ENCODE assay signal across 25 mouse cellular contexts in the genomic region with DNA sequence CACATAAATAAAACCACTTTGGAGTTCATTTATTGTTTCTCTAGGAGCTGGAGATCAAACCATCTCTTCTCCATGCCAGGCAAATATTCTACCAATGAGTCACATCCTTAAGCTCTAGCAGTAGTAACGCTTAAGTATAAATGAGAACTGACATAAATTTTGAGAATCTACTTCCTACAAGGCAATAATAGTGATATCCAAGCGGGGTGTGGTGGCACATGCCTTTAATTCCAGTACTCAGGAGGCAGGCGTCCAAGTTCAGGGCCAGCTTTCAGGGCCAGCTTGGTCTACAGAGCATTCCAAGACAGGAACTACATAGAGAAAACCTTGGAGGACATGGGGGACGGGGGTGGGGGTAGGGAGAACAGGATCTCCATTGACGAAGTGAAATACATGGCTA. TPM values are rescaled to one million over a fixed set of nuclear protein-coding genes. Genes with fewer than 3 reads are reported as not detected.
A peak's percentile ranks its signal among the peaks of the same experiment; 100 is the strongest.
DNase-seq lines count a peak whose midpoint lies in the region; ATAC-seq and TF ChIP-seq lines count a peak whose summit lies in the region.
"Had no signal": no experiment of that assay in that cellular context is flagged by ENCODE, and none has a peak within 500 bp of the region (broad histone marks: within the 10 kb centered on the region; RNA-seq: fewer than 3 reads in every experiment).

No protein-coding gene starts in this region.

- TF ChIP-seq POLR2A in kidney, adult 2 months (IDR thresholded peaks at IDR 0.05; ENCODE audit: low read depth, low read length) = no peak
- TF ChIP-seq POLR2A in lung, adult 2 months (IDR thresholded peaks at IDR 0.05; ENCODE audit: borderline replicate concordance, extremely low read depth, low read depth, low read length) = no peak
- TF ChIP-seq POLR2A in myocyte (IDR thresholded peaks at IDR 0.05; ENCODE audit: insufficient read length, low read depth) = no peak

- no peak for ATAC-seq in kidney, embryonic 16.5 days (ENCODE audit: low FRiP score, low TSS enrichment)
- ATAC-seq in hindbrain, embryonic 13.5 days (ENCODE audit: low FRiP score) = no peak
- ATAC-seq: CD4-positive, CD25-positive, alpha-beta regulatory T cell, adult 4 months; forebrain, embryonic 13.5 days; hindbrain, embryonic 16.5 days; midbrain, embryonic 15.5 days; Patski had no signal

- WGBS in kidney, adult 2 months = 56% methylated on average over 5 of the region's 5 CpGs
- WGBS in kidney, embryonic 16.5 days = 75% methylated on average over 5 of the region's 5 CpGs
- 33% methylated on average over 5 of the region's 5 CpGs for WGBS in lung, adult 2 months
- 96% methylated on average over 5 of the region's 5 CpGs for WGBS in hindbrain, embryonic 13.5 days

- no peak overlapping the region for H3K4me2 ChIP-seq in kidney, embryonic 16.5 days (replicated peaks; ENCODE audit: low read depth, low read length)
- H3K4me2 ChIP-seq in myocyte (ENCODE audit: low read depth) = peak overlapping the region; percentile 67
- H3K4me2 ChIP-seq in hindbrain, embryonic 13.5 days = no peak overlapping the region
- H3K4me2 ChIP-seq: embryonic facial prominence, embryonic 12.5 days; forebrain, embryonic 13.5 days; limb, embryonic 15.5 days; midbrain, embryonic 15.5 days; neural tube, embryonic 13.5 days had no signal

- no peaks in the 10 kb centered on the region for H3K27me3 ChIP-seq in kidney, adult 2 months (replicated peaks; ENCODE audit: control insufficient read depth, insufficient read depth, low read length)
- no peaks in the 10 kb centered on the region for H3K27me3 ChIP-seq in kidney, embryonic 16.5 days (ENCODE audit: insufficient read depth, low read length)
- H3K27me3 ChIP-seq in myocyte (ENCODE audit: control insufficient read depth, insufficient read depth, insufficient read length) = no peaks in the 10 kb centered on the region
- H3K27me3 ChIP-seq in hindbrain, embryonic 13.5 days = no peaks in the 10 kb centered on the region
- H3K27me3 ChIP-seq: embryonic facial prominence, embryonic 12.5 days; forebrain, embryonic 13.5 days; limb, embryonic 15.5 days; midbrain, embryonic 15.5 days; neural tube, embryonic 13.5 days; Patski had no signal

- intact Hi-C loops in left cerebral cortex, postnatal 4 days (cut with DNase I) = no loop called here

- no peaks in the 10 kb centered on the region for H3K9me3 ChIP-seq in kidney, embryonic 16.5 days (ENCODE audit: low read length)
- H3K9me3 ChIP-seq in hindbrain, embryonic 13.5 days = no peaks in the 10 kb centered on the region
- H3K9me3 ChIP-seq: embryonic facial prominence, embryonic 12.5 days; forebrain, embryonic 13.5 days; heart, embryonic 10.5 days; limb, embryonic 15.5 days; midbrain, embryonic 15.5 days; neural tube, embryonic 13.5 days had no signal

- TF ChIP-seq CTCF in kidney, adult 2 months (conservative IDR thresholded peaks at IDR 0.05; ENCODE audit: insufficient read depth, insufficient read length, low read depth, low read length) = no peak
- no peak for TF ChIP-seq CTCF in lung, adult 2 months (IDR thresholded peaks at IDR 0.05; ENCODE audit: insufficient read depth, low read length)

- H3K9ac ChIP-seq in kidney, embryonic 16.5 days (replicated peaks; ENCODE audit: low read length) = no peak overlapping the region
- no peak overlapping the region for H3K9ac ChIP-seq in hindbrain, embryonic 13.5 days
- H3K9ac ChIP-seq: embryonic facial prominence, embryonic 12.5 days; forebrain, embryonic 13.5 days; limb, embryonic 15.5 days; liver, embryonic 14.5 days; midbrain, embryonic 15.5 days; neural tube, embryonic 13.5 days had no signal

- H3ac ChIP-seq in myocyte (ENCODE audit: control insufficient read depth, insufficient read length) = no peak overlapping the region

- peaks cover 5% of the 10 kb centered on the region; the same call in 1 of the 2 replicates for H3K4me1 ChIP-seq in kidney, adult 2 months (ENCODE audit: control insufficient read depth, insufficient read depth, low read length)
- no peaks in the 10 kb centered on the region for H3K4me1 ChIP-seq in kidney, embryonic 16.5 days (ENCODE audit: insufficient read depth, low read length)
- H3K4me1 ChIP-seq in lung, adult 2 months (ENCODE audit: control insufficient read depth, insufficient read depth, low read length) = 0 out of 2 replicates have a peak, but pooled peaks cover 2% of the 10 kb centered on the region
- no peaks in the 10 kb centered on the region for H3K4me1 ChIP-seq in hindbrain, embryonic 13.5 days (replicated peaks)
- H3K4me1 ChIP-seq: embryonic facial prominence, embryonic 12.5 days; forebrain, embryonic 13.5 days; heart, embryonic 10.5 days; limb, embryonic 15.5 days; midbrain, embryonic 15.5 days; neural tube, embryonic 13.5 days had no signal

- H3K79me2 ChIP-seq in myocyte (ENCODE audit: control insufficient read depth, insufficient read depth) = peaks cover 60% of the 10 kb centered on the region

- H3K27ac ChIP-seq in kidney, adult 2 months (ENCODE audit: insufficient read depth, low read depth, low read length) = no peak overlapping the region
- no peak overlapping the region for H3K27ac ChIP-seq in kidney, embryonic 16.5 days (ENCODE audit: low read length)
- no peak overlapping the region for H3K27ac ChIP-seq in hindbrain, embryonic 13.5 days
- H3K27ac ChIP-seq: embryonic facial prominence, embryonic 12.5 days; forebrain, embryonic 13.5 days; heart, embryonic 10.5 days; limb, embryonic 15.5 days; liver, embryonic 14.5 days; midbrain, embryonic 15.5 days; neural tube, embryonic 13.5 days had no signal

- H3K4me3 ChIP-seq in kidney, adult 2 months (ENCODE audit: insufficient read depth, low read depth, low read length) = no peak overlapping the region
- H3K4me3 ChIP-seq in kidney, embryonic 16.5 days (ENCODE audit: low read length) = no peak overlapping the region
- H3K4me3 ChIP-seq in lung, adult 2 months (replicated peaks; ENCODE audit: extremely low read depth, low read depth, low read length) = no peak overlapping the region
- H3K4me3 ChIP-seq in myocyte = no peak overlapping the region
- no peak overlapping the region for H3K4me3 ChIP-seq in hindbrain, embryonic 13.5 days
- H3K4me3 ChIP-seq: embryonic facial prominence, embryonic 12.5 days; erythroblast, embryonic 14.5 days; forebrain, embryonic 13.5 days; heart, embryonic 10.5 days; limb, embryonic 15.5 days; midbrain, embryonic 15.5 days; neural tube, embryonic 13.5 days had no signal

- DNase-seq in kidney, adult 2 months = peak; percentile 42
- DNase-seq in lung, postnatal 14 days = peak; percentile 3
- DNase-seq in lung, adult 2 months = no peak
- peak; percentile 29 for DNase-seq in NIH3T3 (ENCODE audit: low read depth)
- no peak for DNase-seq in left cerebral cortex, postnatal 4 days
- DNase-seq: cerebellum, adult 11-12 months; cerebellum, postnatal 25 days; kidney, adult 18-20 months; layer of hippocampus, adult 9-11 months; retina, postnatal 1 day; right cerebral cortex, postnatal 25 days had no signal

- H3K36me3 ChIP-seq in kidney, adult 2 months (ENCODE audit: control insufficient read depth, insufficient read depth, low read length) = peaks cover 4% of the 10 kb centered on the region
- H3K36me3 ChIP-seq in kidney, embryonic 16.5 days (ENCODE audit: insufficient read depth, low read length) = peaks cover 22% of the 10 kb centered on the region
- H3K36me3 ChIP-seq in myocyte (ENCODE audit: control insufficient read depth, insufficient read depth) = peaks cover 33% of the 10 kb centered on the region
- peaks cover 33% of the 10 kb centered on the region for H3K36me3 ChIP-seq in hindbrain, embryonic 13.5 days

TF ChIP-seq in myocyte, 11 proteins besides CTCF, POLR2A, EP300 and RAD21:
- TF ChIP-seq MAX (IDR thresholded peaks at IDR 0.05; ENCODE audit: low read depth) (no peak), MYOG (IDR thresholded peaks at IDR 0.05; ENCODE audit: control insufficient read depth in 1 of 3, insufficient read depth in 1 of 3, insufficient read length in 2 of 3, low read depth in 2 of 3) (no peak), TCF3 (IDR thresholded peaks at IDR 0.05; ENCODE audit: insufficient read length, low read depth) (no peak), USF1 (IDR thresholded peaks at IDR 0.05; ENCODE audit: low read depth) (no peak), CEBPB (IDR thresholded peaks at IDR 0.05; ENCODE audit: insufficient read depth, poor library complexity, severe bottlenecking) (no peak), TCF12 (IDR thresholded peaks at IDR 0.05; ENCODE audit: insufficient read depth, poor library complexity, severe bottlenecking) (no peak), MYOD1 (IDR thresholded peaks at IDR 0.05; ENCODE audit: control insufficient read depth in 1 of 3, insufficient read length in 2 of 3, low read depth in 2 of 3) (no peak), REST (IDR thresholded peaks at IDR 0.05; ENCODE audit: insufficient read depth, insufficient read length) (no peak)

RNA-seq across cellular contexts. Expression of a gene that starts 33.2 kb away (rescaled TPM):
- 19.1 and 19.4 TPM in 2 replicates for polyA plus RNA-seq in kidney, adult 2 months (2012; rRNA removed)
- polyA plus RNA-seq in kidney, embryonic 16.5 days (2015; fragmentation: Nextera tagmentation; extraction: Ambion mirVana) = 8.1 and 8.9 TPM in 2 replicates
- polyA plus RNA-seq in lung, adult 2 months (2012; rRNA removed) = 15.3 and 22.8 TPM in 2 replicates
- polyA plus RNA-seq in myocyte (2012; fragmentation: generic; extraction: Trizol) = 6.2 TPM
- 9.4 and 10.3 TPM in 2 replicates for polyA plus RNA-seq in hindbrain, embryonic 13.5 days (2015; fragmentation: Nextera tagmentation; extraction: Ambion mirVana)
- 10 to 100 TPM; 74.7 to 87.4 TPM for total RNA-seq in left cerebral cortex, postnatal 4 days (2021)

Comparison
In these comparisons a context has a peak if more than half of its experiments do, and no peak if none do; other contexts are left out.
1. DNase-seq: peak in kidney, adult 2 months (single experiment), lung, postnatal 14 days (single experiment) and NIH3T3 (single experiment); none in lung, adult 2 months (single experiment) and left cerebral cortex, postnatal 4 days (single experiment).